Mouse (Mus musculus): ENCODE data around the gene Crabp1. TPM values are rescaled to one million over a fixed set of nuclear protein-coding genes. Genes with fewer than 3 reads are reported as not detected.
A peak's percentile ranks its signal among the peaks of the same experiment; 100 is the strongest.

Gene Crabp1
- polyA plus RNA-seq, 1 experiment from 2014 or later = 40.0 TPM

- no peaks in the 10 kb centered on the region for H3K27me3 ChIP-seq (replicated peaks; ENCODE audit: control insufficient read depth, insufficient read depth, low read length)
- no peaks in the 10 kb centered on the region for H3K9me3 ChIP-seq (ENCODE audit: control insufficient read depth, low read length)
- ATAC-seq (replicated peaks; ENCODE audit: low FRiP score) (no peak), DNase-seq (ENCODE audit: low spot score) (no peak)
- peak overlapping the region; percentile 79 for H3K9ac ChIP-seq (ENCODE audit: low read depth, low read length)
- no peak overlapping the region for H3K27ac ChIP-seq (ENCODE audit: low read depth, low read length)
- peak overlapping the region; percentile 80 for H3K4me2 ChIP-seq
- H3K36me3 ChIP-seq (ENCODE audit: control insufficient read depth, insufficient read depth, low read length) = no peaks in the 10 kb centered on the region
- H3K4me3 ChIP-seq (ENCODE audit: low read depth, low read length) = peak overlapping the region; percentile 81
- WGBS = 22% methylated on average over 10 of the region's 11 CpGs
- peaks cover 7% of the 10 kb centered on the region for H3K4me1 ChIP-seq (replicated peaks; ENCODE audit: control insufficient read depth, insufficient read depth, low read length)
Observed at GRCm38 (mm10) chr9:54734639-54735252, 29.8 kb upstream of the Crabp1 start.

GRCm38 (mm10) chr9:54736284-54736701 lies 28.3 kb upstream of the Crabp1 start:
- Histone ChIP-seq H3K9me3 (ENCODE audit: control insufficient read depth, low read length) (no peaks in the 10 kb centered on the region), H3K27ac (ENCODE audit: low read depth, low read length) (no peak overlapping the region), H3K4me3 (ENCODE audit: low read depth, low read length) (no peak overlapping the region), H3K4me1 (replicated peaks; ENCODE audit: control insufficient read depth, insufficient read depth, low read length) (peaks cover 7% of the 10 kb centered on the region), H3K9ac (ENCODE audit: low read depth, low read length) (no peak overlapping the region), H3K27me3 (replicated peaks; ENCODE audit: control insufficient read depth, insufficient read depth, low read length) (no peaks in the 10 kb centered on the region), H3K36me3 (ENCODE audit: control insufficient read depth, insufficient read depth, low read length) (no peaks in the 10 kb centered on the region), H3K4me2 (peak overlapping the region; percentile 7; the same call in 1 of the 2 replicates)
- ATAC-seq (replicated peaks; ENCODE audit: low FRiP score) = 0 out of 2 replicates have a peak, but pooled peaks have one; percentile 24
- 16% methylated on average over 9 of the region's 9 CpGs for WGBS
- DNase-seq (ENCODE audit: low spot score) = peak; percentile 55

DNA sequence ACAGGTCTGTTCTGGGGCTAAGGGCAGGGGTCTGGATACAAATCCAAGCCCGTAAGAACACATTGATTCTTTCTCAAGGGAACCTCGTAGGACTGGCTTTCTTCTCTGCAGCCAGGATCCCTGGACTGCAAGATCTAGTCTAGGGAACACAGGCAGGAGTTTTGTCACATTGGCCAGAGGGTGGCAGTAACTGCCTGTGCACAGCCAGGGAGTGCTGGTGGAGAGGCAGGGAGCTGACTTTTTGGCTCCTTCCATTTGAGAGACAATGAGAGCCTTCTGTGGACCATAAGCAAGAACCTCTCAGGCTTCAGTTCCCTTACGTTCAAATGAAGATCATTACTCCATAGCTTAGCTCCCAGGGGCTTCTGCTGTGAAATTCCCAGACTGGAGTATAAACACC lies 26.2 kb upstream of the Crabp1 start:
- WGBS = 37% methylated on average over 3 of the region's 3 CpGs
- no peak for DNase-seq (ENCODE audit: low spot score)

GRCm38 (mm10) chr9:54743891-54744290 lies 20.7 kb upstream of the Crabp1 start:
- no peaks in the 10 kb centered on the region for H3K9me3 ChIP-seq (ENCODE audit: control insufficient read depth, low read length)
- DNase-seq (ENCODE audit: low spot score) (no peak), ATAC-seq (replicated peaks; ENCODE audit: low FRiP score) (no peak)
- no peaks in the 10 kb centered on the region for H3K4me1 ChIP-seq (replicated peaks; ENCODE audit: control insufficient read depth, insufficient read depth, low read length)
- WGBS = 61% methylated on average over 4 of the region's 4 CpGs
- H3K27me3 ChIP-seq (replicated peaks; ENCODE audit: control insufficient read depth, insufficient read depth, low read length) = no peaks in the 10 kb centered on the region
- no peak overlapping the region for H3K27ac ChIP-seq (ENCODE audit: low read depth, low read length)
- no peak overlapping the region for H3K4me3 ChIP-seq (ENCODE audit: low read depth, low read length)
- H3K4me2 ChIP-seq = no peak overlapping the region
- no peak overlapping the region for H3K9ac ChIP-seq (ENCODE audit: low read depth, low read length)
- no peaks in the 10 kb centered on the region for H3K36me3 ChIP-seq (ENCODE audit: control insufficient read depth, insufficient read depth, low read length)

More for the DNA sequence above, 26.2 kb upstream of the Crabp1 start:
- Histone ChIP-seq H3K36me3 (ENCODE audit: control insufficient read depth, insufficient read depth, low read length) (no peaks in the 10 kb centered on the region), H3K9me3 (ENCODE audit: control insufficient read depth, low read length) (no peaks in the 10 kb centered on the region), H3K9ac (ENCODE audit: low read depth, low read length) (no peak overlapping the region; the same call in 1 of the 2 replicates), H3K27me3 (replicated peaks; ENCODE audit: control insufficient read depth, insufficient read depth, low read length) (no peaks in the 10 kb centered on the region), H3K4me1 (replicated peaks; ENCODE audit: control insufficient read depth, insufficient read depth, low read length) (no peaks in the 10 kb centered on the region; the same call in 1 of the 2 replicates), H3K4me2 (no peak overlapping the region), H3K4me3 (ENCODE audit: low read depth, low read length) (no peak overlapping the region), H3K27ac (ENCODE audit: low read depth, low read length) (no peak overlapping the region)
- no peak for ATAC-seq (replicated peaks; ENCODE audit: low FRiP score)

GRCm38 (mm10) chr9:54745740-54746370 lies 18.7 kb upstream of the Crabp1 start:
- 73% methylated on average over 13 of the region's 13 CpGs for WGBS
- Histone ChIP-seq H3K4me3 (ENCODE audit: low read depth, low read length) (no peak overlapping the region), H3K27me3 (replicated peaks; ENCODE audit: control insufficient read depth, insufficient read depth, low read length) (no peaks in the 10 kb centered on the region), H3K9me3 (ENCODE audit: control insufficient read depth, low read length) (no peaks in the 10 kb centered on the region), H3K9ac (ENCODE audit: low read depth, low read length) (no peak overlapping the region), H3K36me3 (ENCODE audit: control insufficient read depth, insufficient read depth, low read length) (no peaks in the 10 kb centered on the region), H3K27ac (ENCODE audit: low read depth, low read length) (no peak overlapping the region), H3K4me1 (replicated peaks; ENCODE audit: control insufficient read depth, insufficient read depth, low read length) (no peaks in the 10 kb centered on the region), H3K4me2 (no peak overlapping the region)
- ATAC-seq (replicated peaks; ENCODE audit: low FRiP score) = no peak
- no peak for DNase-seq (ENCODE audit: low spot score)

- Histone ChIP-seq H3K4me3 (ENCODE audit: low read depth, low read length) (no peak overlapping the region), H3K9me3 (ENCODE audit: control insufficient read depth, low read length) (no peaks in the 10 kb centered on the region), H3K4me1 (replicated peaks; ENCODE audit: control insufficient read depth, insufficient read depth, low read length) (no peaks in the 10 kb centered on the region), H3K9ac (ENCODE audit: low read depth, low read length) (no peak overlapping the region), H3K4me2 (no peak overlapping the region), H3K27me3 (replicated peaks; ENCODE audit: control insufficient read depth, insufficient read depth, low read length) (peaks cover 2% of the 10 kb centered on the region; the same call in 1 of the 2 replicates), H3K36me3 (ENCODE audit: control insufficient read depth, insufficient read depth, low read length) (no peaks in the 10 kb centered on the region), H3K27ac (ENCODE audit: low read depth, low read length) (no peak overlapping the region)
- ATAC-seq (replicated peaks; ENCODE audit: low FRiP score) (no peak), DNase-seq (ENCODE audit: low spot score) (no peak)
- 65% methylated on average over 7 of the region's 7 CpGs for WGBS
Observed at GRCm38 (mm10) chr9:54750215-54750981, 14.2 kb upstream of the Crabp1 start.

- H3K4me1 ChIP-seq (replicated peaks; ENCODE audit: control insufficient read depth, insufficient read depth, low read length) = no peaks in the 10 kb centered on the region
- H3K27ac ChIP-seq (ENCODE audit: low read depth, low read length) = no peak overlapping the region
- H3K4me2 ChIP-seq = no peak overlapping the region
- H3K36me3 ChIP-seq (ENCODE audit: control insufficient read depth, insufficient read depth, low read length) = no peaks in the 10 kb centered on the region
- DNase-seq (ENCODE audit: low spot score) (no peak), ATAC-seq (replicated peaks; ENCODE audit: low FRiP score) (no peak)
- H3K9me3 ChIP-seq (ENCODE audit: control insufficient read depth, low read length) = no peaks in the 10 kb centered on the region
- H3K9ac ChIP-seq (ENCODE audit: low read depth, low read length) = no peak overlapping the region
- no peak overlapping the region for H3K4me3 ChIP-seq (ENCODE audit: low read depth, low read length)
- H3K27me3 ChIP-seq (replicated peaks; ENCODE audit: control insufficient read depth, insufficient read depth, low read length) = peaks cover 2% of the 10 kb centered on the region
- 86% methylated on average over 2 of the region's 2 CpGs for WGBS
Observed at GRCm38 (mm10) chr9:54751684-54752083, 12.9 kb upstream of the Crabp1 start.

GRCm38 (mm10) chr9:54752201-54752943 lies 12.2 kb upstream of the Crabp1 start:
- Histone ChIP-seq H3K9me3 (ENCODE audit: control insufficient read depth, low read length) (no peaks in the 10 kb centered on the region), H3K27me3 (replicated peaks; ENCODE audit: control insufficient read depth, insufficient read depth, low read length) (peaks cover 2% of the 10 kb centered on the region), H3K9ac (ENCODE audit: low read depth, low read length) (no peak overlapping the region), H3K4me1 (replicated peaks; ENCODE audit: control insufficient read depth, insufficient read depth, low read length) (no peaks in the 10 kb centered on the region), H3K36me3 (ENCODE audit: control insufficient read depth, insufficient read depth, low read length) (no peaks in the 10 kb centered on the region), H3K27ac (ENCODE audit: low read depth, low read length) (no peak overlapping the region), H3K4me3 (ENCODE audit: low read depth, low read length) (no peak overlapping the region), H3K4me2 (no peak overlapping the region)
- 49% methylated on average over 21 of the region's 21 CpGs for WGBS
- DNase-seq (ENCODE audit: low spot score) = no peak
- ATAC-seq (replicated peaks; ENCODE audit: low FRiP score) = no peak
